Mouse (Mus musculus): Measurements from ENCODE around the gene Ppm1l.

The Ppm1l gene

GRCm38 (mm10) chr3:69356078-69356665 lies 39.5 kb downstream of the Ppm1l start:
- no peaks in the 10 kb centered on the region for H3K27me3 ChIP-seq (ENCODE audit: insufficient read depth, low read length)
- no peaks in the 10 kb centered on the region for H3K36me3 ChIP-seq (ENCODE audit: insufficient read depth, low read length)
- H3K9me3 ChIP-seq (ENCODE audit: low read length) = peaks cover 10% of the 10 kb centered on the region
- TF ChIP-seq NANOG (IDR thresholded peaks at IDR 0.05; ENCODE audit: borderline replicate concordance, low read length) (no peak), POU5F1 (IDR thresholded peaks at IDR 0.05; ENCODE audit: borderline replicate concordance, low read length) (no peak), CTCF (conservative IDR thresholded peaks at IDR 0.05; ENCODE audit: low read length) (no peak)
- H3K4me1 ChIP-seq (replicated peaks; ENCODE audit: low read depth, low read length) = peaks cover 4% of the 10 kb centered on the region
- H3K4me3 ChIP-seq (replicated peaks; ENCODE audit: low read length) = no peak overlapping the region

GRCm38 (mm10) chr3:69356781-69357180 lies 40.1 kb downstream of the Ppm1l start:
- TF ChIP-seq POU5F1 (IDR thresholded peaks at IDR 0.05; ENCODE audit: borderline replicate concordance, low read length) (no peak), CTCF (conservative IDR thresholded peaks at IDR 0.05; ENCODE audit: low read length) (no peak), NANOG (IDR thresholded peaks at IDR 0.05; ENCODE audit: borderline replicate concordance, low read length) (no peak)

GRCm38 (mm10) chr3:69357897-69358619 lies 41.4 kb downstream of the Ppm1l start:
- TF ChIP-seq POU5F1 (IDR thresholded peaks at IDR 0.05; ENCODE audit: borderline replicate concordance, low read length) = no peak
- H3K4me3 ChIP-seq (replicated peaks; ENCODE audit: low read length) = no peak overlapping the region

More at GRCm38 (mm10) chr3:69356781-69357180, 40.1 kb downstream of the Ppm1l start:
- H3K4me1 ChIP-seq (replicated peaks; ENCODE audit: low read depth, low read length) = peaks cover 4% of the 10 kb centered on the region
- H3K9me3 ChIP-seq (ENCODE audit: low read length) = peaks cover 10% of the 10 kb centered on the region
- H3K36me3 ChIP-seq (ENCODE audit: insufficient read depth, low read length) = no peaks in the 10 kb centered on the region
- no peaks in the 10 kb centered on the region for H3K27me3 ChIP-seq (ENCODE audit: insufficient read depth, low read length)
- H3K4me3 ChIP-seq (replicated peaks; ENCODE audit: low read length) = no peak overlapping the region

DNA sequence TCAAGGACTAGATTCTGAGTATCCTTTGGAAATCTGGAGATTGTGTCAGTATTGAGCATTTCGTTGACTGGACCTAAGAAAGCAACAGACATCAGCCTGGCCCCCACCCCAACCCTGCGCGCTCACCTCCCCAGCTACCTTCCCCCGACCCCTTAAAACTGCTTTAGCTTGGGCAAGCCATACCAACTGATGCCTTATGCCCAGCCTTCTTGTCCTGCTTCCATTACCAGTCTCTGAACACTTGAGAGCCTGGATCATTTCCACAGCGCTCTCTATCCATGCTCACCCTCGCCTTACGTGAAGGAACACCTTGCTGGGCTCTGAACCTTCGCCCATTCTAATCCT lies 41.9 kb downstream of the Ppm1l start:
- H3K4me1 ChIP-seq (replicated peaks; ENCODE audit: low read depth, low read length) = peaks cover 4% of the 10 kb centered on the region
- no peak overlapping the region for H3K4me3 ChIP-seq (replicated peaks; ENCODE audit: low read length)
- no peaks in the 10 kb centered on the region for H3K36me3 ChIP-seq (ENCODE audit: insufficient read depth, low read length)
- H3K27me3 ChIP-seq (ENCODE audit: insufficient read depth, low read length) = no peaks in the 10 kb centered on the region
- peaks cover 10% of the 10 kb centered on the region for H3K9me3 ChIP-seq (ENCODE audit: low read length)
- TF ChIP-seq CTCF (conservative IDR thresholded peaks at IDR 0.05; ENCODE audit: low read length) = no peak
- no peak for TF ChIP-seq POU5F1 (IDR thresholded peaks at IDR 0.05; ENCODE audit: borderline replicate concordance, low read length)
- no peak for TF ChIP-seq NANOG (IDR thresholded peaks at IDR 0.05; ENCODE audit: borderline replicate concordance, low read length)

More at GRCm38 (mm10) chr3:69357897-69358619, 41.4 kb downstream of the Ppm1l start:
- Histone ChIP-seq H3K36me3 (ENCODE audit: insufficient read depth, low read length) (no peaks in the 10 kb centered on the region), H3K4me1 (replicated peaks; ENCODE audit: low read depth, low read length) (peaks cover 4% of the 10 kb centered on the region), H3K9me3 (ENCODE audit: low read length) (peaks cover 10% of the 10 kb centered on the region), H3K27me3 (ENCODE audit: insufficient read depth, low read length) (no peaks in the 10 kb centered on the region)

GRCm38 (mm10) chr3:69360263-69360895 lies 43.7 kb downstream of the Ppm1l start:
- H3K36me3 ChIP-seq (ENCODE audit: insufficient read depth, low read length) = no peaks in the 10 kb centered on the region
- H3K4me1 ChIP-seq (replicated peaks; ENCODE audit: low read depth, low read length) = peaks cover 2% of the 10 kb centered on the region
- H3K9me3 ChIP-seq (ENCODE audit: low read length) = peaks cover 10% of the 10 kb centered on the region
- TF ChIP-seq CTCF (conservative IDR thresholded peaks at IDR 0.05; ENCODE audit: low read length) (no peak), NANOG (IDR thresholded peaks at IDR 0.05; ENCODE audit: borderline replicate concordance, low read length) (no peak), POU5F1 (IDR thresholded peaks at IDR 0.05; ENCODE audit: borderline replicate concordance, low read length) (no peak)
- no peak overlapping the region for H3K4me3 ChIP-seq (replicated peaks; ENCODE audit: low read length)
- H3K27me3 ChIP-seq (ENCODE audit: insufficient read depth, low read length) = no peaks in the 10 kb centered on the region

DNA sequence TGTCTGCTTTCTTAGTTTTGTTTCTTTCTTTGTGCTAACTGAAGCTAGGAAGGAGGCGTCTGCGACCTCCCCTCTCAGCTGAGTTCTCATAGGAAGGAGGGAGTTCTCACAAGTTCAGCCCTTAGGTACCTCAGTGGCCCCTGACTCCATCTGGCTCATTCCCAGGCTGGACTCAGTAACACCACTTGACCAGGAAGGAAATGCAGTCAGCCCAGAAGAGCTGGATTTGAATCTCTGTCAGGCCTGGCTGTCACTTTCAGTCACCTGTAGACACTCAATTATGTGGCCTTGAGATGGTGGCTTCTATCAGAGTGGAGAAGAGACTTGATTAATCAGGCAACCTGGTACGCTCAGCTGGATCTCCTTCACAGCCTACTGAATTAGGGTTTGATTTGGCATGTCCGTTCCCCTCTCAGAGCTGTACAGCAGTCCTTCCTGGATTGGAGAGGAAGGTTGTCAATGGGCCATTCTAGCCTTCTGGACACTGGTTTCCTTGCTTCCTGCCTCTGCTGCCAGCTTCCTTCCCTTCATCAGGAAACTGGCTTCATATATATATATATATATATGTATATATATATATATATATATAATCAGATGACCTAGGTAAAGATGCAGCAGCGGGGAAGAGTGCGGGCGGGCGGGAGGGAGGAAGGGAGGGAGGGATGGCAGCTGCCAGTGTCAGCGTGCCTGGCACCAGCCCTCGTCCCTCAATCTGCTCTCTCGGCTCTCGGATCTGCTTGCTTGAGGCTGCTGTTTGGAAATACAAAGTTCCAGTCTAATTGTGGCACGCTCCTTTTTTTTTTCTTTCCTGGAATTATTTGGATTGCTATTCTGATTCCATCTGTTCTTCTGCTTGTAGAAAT lies 45.1 kb downstream of the Ppm1l start:
- Histone ChIP-seq H3K4me3 (replicated peaks; ENCODE audit: low read length) (no peak overlapping the region), H3K4me1 (replicated peaks; ENCODE audit: low read depth, low read length) (no peaks in the 10 kb centered on the region), H3K36me3 (ENCODE audit: insufficient read depth, low read length) (no peaks in the 10 kb centered on the region), H3K9me3 (ENCODE audit: low read length) (peaks cover 10% of the 10 kb centered on the region), H3K27me3 (ENCODE audit: insufficient read depth, low read length) (no peaks in the 10 kb centered on the region)
- TF ChIP-seq CTCF (conservative IDR thresholded peaks at IDR 0.05; ENCODE audit: low read length) (no peak), POU5F1 (IDR thresholded peaks at IDR 0.05; ENCODE audit: borderline replicate concordance, low read length) (no peak), NANOG (IDR thresholded peaks at IDR 0.05; ENCODE audit: borderline replicate concordance, low read length) (no peak)

GRCm38 (mm10) chr3:69362350-69362790 lies 45.7 kb downstream of the Ppm1l start:
- Histone ChIP-seq H3K27me3 (ENCODE audit: insufficient read depth, low read length) (no peaks in the 10 kb centered on the region), H3K4me3 (replicated peaks; ENCODE audit: low read length) (no peak overlapping the region), H3K36me3 (ENCODE audit: insufficient read depth, low read length) (no peaks in the 10 kb centered on the region), H3K4me1 (replicated peaks; ENCODE audit: low read depth, low read length) (peaks cover 4% of the 10 kb centered on the region; the same call in 1 of the 2 replicates), H3K9me3 (ENCODE audit: low read length) (peaks cover 10% of the 10 kb centered on the region)
- TF ChIP-seq NANOG (IDR thresholded peaks at IDR 0.05; ENCODE audit: borderline replicate concordance, low read length) (no peak), CTCF (conservative IDR thresholded peaks at IDR 0.05; ENCODE audit: low read length) (no peak), POU5F1 (IDR thresholded peaks at IDR 0.05; ENCODE audit: borderline replicate concordance, low read length) (no peak)

DNA sequence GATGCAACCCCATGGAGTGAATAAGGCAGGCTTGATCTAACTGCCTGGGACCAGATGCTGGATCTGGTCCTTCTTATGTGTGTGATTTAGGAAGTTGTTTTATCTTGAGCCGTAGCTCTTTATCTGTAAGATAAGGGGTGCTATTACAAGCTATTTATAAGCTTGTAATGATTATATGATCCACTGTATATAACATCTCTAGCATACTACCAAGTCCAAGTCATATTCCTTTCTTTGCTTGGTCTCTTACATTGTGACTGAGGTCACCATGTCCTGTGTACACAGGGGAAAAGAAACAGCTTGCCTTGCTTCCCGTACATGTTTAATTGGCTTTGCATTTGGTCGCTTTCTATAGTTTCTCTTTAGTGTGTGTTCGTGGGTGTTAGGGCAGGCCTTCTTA lies 46.2 kb downstream of the Ppm1l start:
- Histone ChIP-seq H3K27me3 (ENCODE audit: insufficient read depth, low read length) (no peaks in the 10 kb centered on the region), H3K4me3 (replicated peaks; ENCODE audit: low read length) (no peak overlapping the region), H3K36me3 (ENCODE audit: insufficient read depth, low read length) (no peaks in the 10 kb centered on the region), H3K9me3 (ENCODE audit: low read length) (peaks cover 5% of the 10 kb centered on the region), H3K4me1 (replicated peaks; ENCODE audit: low read depth, low read length) (peaks cover 9% of the 10 kb centered on the region)
- no peak for TF ChIP-seq CTCF (conservative IDR thresholded peaks at IDR 0.05; ENCODE audit: low read length)
- TF ChIP-seq NANOG (IDR thresholded peaks at IDR 0.05; ENCODE audit: borderline replicate concordance, low read length) = no peak
- no peak for TF ChIP-seq POU5F1 (IDR thresholded peaks at IDR 0.05; ENCODE audit: borderline replicate concordance, low read length)
